Mouse (Mus musculus) cerebellum, adult 2 months (tissue): ENCODE measurements around the gene Ift46. TPM values are rescaled to one million over a fixed set of nuclear protein-coding genes. Genes with fewer than 3 reads are reported as not detected.

Experiments used
- DNase-seq, 2 experiments: peaks; one replicate each; pipeline ENCODE4 v3.0.0; 2021
- H3K27ac ChIP-seq: fragments of 200-500 bp; 2 replicates; pipeline ENCODE4 v1.5.1; 2012; ENCODE audit warnings: low read length, control low read depth, inconsistent platforms; ENCODE audit not compliant: insufficient read depth
- H3K27me3 ChIP-seq: fragments of 200-500 bp; 2 replicates; pipeline ENCODE4 v1.6.1; 2012; ENCODE audit warnings: inconsistent platforms, mild to moderate bottlenecking, low read length, moderate library complexity; ENCODE audit not compliant: control insufficient read depth, insufficient read depth
- H3K4me1 ChIP-seq: fragments of 200-500 bp; 2 replicates; pipeline ENCODE4 v1.6.1; 2011; ENCODE audit warnings: low read length; ENCODE audit not compliant: control insufficient read depth, insufficient read depth
- H3K4me3 ChIP-seq: fragments of 200-500 bp; replicated peaks from 2 replicates; pipeline ENCODE3; 2011; ENCODE audit warnings: mild to moderate bottlenecking, low read depth, low read length, control low read depth; ENCODE audit not compliant: insufficient read depth
- CTCF ChIP-seq: fragments of 200-500 bp; IDR thresholded peaks from 2 replicates; pipeline ENCODE4 v1.5.1; 2011; ENCODE audit warnings: low read depth, mild to moderate bottlenecking, control low read depth, low read length, moderate library complexity, borderline replicate concordance; ENCODE audit not compliant: insufficient read depth
- POLR2A ChIP-seq: fragments of 200-500 bp; IDR thresholded peaks from 2 replicates; pipeline ENCODE4 v1.6.1; 2011; ENCODE audit warnings: low read length, control low read depth, borderline replicate concordance; ENCODE audit not compliant: insufficient read depth
- WGBS: fragments of 180-500 bp; shearing (Covaris S2); methylation state at CpG from one replicate; pipeline ENCODE4 v1.1.7; 2018; 5-methylcytosine and 5-hydroxymethylcytosine counted together
- polyA plus RNA-seq: library from polyadenylated mRNA; depleted of rRNA; stranded (reverse); fragments of >200 nt; gene quantifications from 2 replicates; pipeline ENCODE4 v1.2.3, GENCODE M21; 2012

Ift46 gene
- polyA plus RNA-seq, 1 experiment, result 106 TPM

GRCm38 (mm10) chr9:44732921-44733530 lies 34.7 kb upstream of the Ift46 start:
- TF ChIP-seq POLR2A, result no peak
- no peak for TF ChIP-seq CTCF
- Histone ChIP-seq H3K4me1 (peaks cover 6% of the 10 kb centered on the region; the same call in 1 of the 2 replicates), H3K27me3 (no peaks in the 10 kb centered on the region), H3K4me3 (no peak overlapping the region), H3K27ac (peak overlapping the region; percentile 8; the same call in 1 of the 2 replicates)
- WGBS, result 92% methylated on average over 12 of the region's 12 CpGs
- no peak for DNase-seq

- TF ChIP-seq CTCF (no peak), POLR2A (no peak)
- 4% methylated on average over 78 of the region's 79 CpGs for WGBS
These were observed 33.8 kb upstream of the Ift46 start for GRCm38 (mm10) chr9:44733671-44734523.

GRCm38 (mm10) chr9:44734524-44735494 lies 32.9 kb upstream of the Ift46 start, which contains the start of gene Phldb1:
Gene Phldb1 (minus strand): TSS chr9:44735198.
- DNase-seq, result peak; percentile 48 to 52
- peaks cover 6% of the 10 kb centered on the region; the same call in 1 of the 2 replicates for H3K4me1 ChIP-seq
- no peak for TF ChIP-seq POLR2A
- peak; percentile 32; the same call in 1 of the 2 replicates for TF ChIP-seq CTCF
- H3K4me3 ChIP-seq, result peak within 1 kb of the TSS; percentile 47
- no peaks in the 10 kb centered on the region for H3K27me3 ChIP-seq
- 7% methylated on average over 44 of the region's 47 CpGs for WGBS
- H3K27ac ChIP-seq, result peak within 1 kb of the TSS; percentile 38; the same call in 1 of the 2 replicates

More at GRCm38 (mm10) chr9:44733671-44734523, 33.8 kb upstream of the Ift46 start:
- DNase-seq, result peak; percentile 61 to 62
- Histone ChIP-seq H3K27ac (peak overlapping the region; percentile 8; the same call in 1 of the 2 replicates), H3K27me3 (no peaks in the 10 kb centered on the region), H3K4me3 (peak overlapping the region; percentile 47), H3K4me1 (peaks cover 6% of the 10 kb centered on the region; the same call in 1 of the 2 replicates)

GRCm38 (mm10) chr9:44735886-44736285 lies 31.8 kb upstream of the Ift46 start:
- Histone ChIP-seq H3K4me3 (no peak overlapping the region), H3K27me3 (no peaks in the 10 kb centered on the region), H3K27ac (no peak overlapping the region), H3K4me1 (peaks cover 6% of the 10 kb centered on the region; the same call in 1 of the 2 replicates)
- DNase-seq, result no peak
- TF ChIP-seq CTCF, result no peak
- no peak for TF ChIP-seq POLR2A
- 91% methylated on average over 6 of the region's 6 CpGs for WGBS

GRCm38 (mm10) chr9:44736301-44736700 lies 31.4 kb upstream of the Ift46 start:
- DNase-seq, result no peak
- TF ChIP-seq POLR2A, result no peak
- TF ChIP-seq CTCF, result no peak
- H3K4me1 ChIP-seq, result peaks cover 6% of the 10 kb centered on the region; the same call in 1 of the 2 replicates
- H3K4me3 ChIP-seq, result no peak overlapping the region
- H3K27ac ChIP-seq, result no peak overlapping the region
- H3K27me3 ChIP-seq, result no peaks in the 10 kb centered on the region
- 86% methylated on average over 2 of the region's 2 CpGs for WGBS

- H3K4me3 ChIP-seq, result no peak overlapping the region
- TF ChIP-seq POLR2A, result no peak
- no peak for TF ChIP-seq CTCF
- no peaks in the 10 kb centered on the region for H3K27me3 ChIP-seq
- DNase-seq, result no peak
- 44% methylated on average over 8 of the region's 8 CpGs for WGBS
- H3K27ac ChIP-seq, result no peak overlapping the region
- peaks cover 6% of the 10 kb centered on the region; the same call in 1 of the 2 replicates for H3K4me1 ChIP-seq
These were observed 30.3 kb upstream of the Ift46 start for GRCm38 (mm10) chr9:44737240-44737949.
